Mouse (Mus musculus) natural killer cell, adult 2 months (primary cell): ENCODE measurements around the gene Gm20388.

Experiments
- DNase-seq, 2 experiments: peaks; one replicate each; pipeline ENCODE4 v3.0.0; 2022; ENCODE audit warnings: low spot score in 2 of 2

The Gm20388 gene

DNA sequence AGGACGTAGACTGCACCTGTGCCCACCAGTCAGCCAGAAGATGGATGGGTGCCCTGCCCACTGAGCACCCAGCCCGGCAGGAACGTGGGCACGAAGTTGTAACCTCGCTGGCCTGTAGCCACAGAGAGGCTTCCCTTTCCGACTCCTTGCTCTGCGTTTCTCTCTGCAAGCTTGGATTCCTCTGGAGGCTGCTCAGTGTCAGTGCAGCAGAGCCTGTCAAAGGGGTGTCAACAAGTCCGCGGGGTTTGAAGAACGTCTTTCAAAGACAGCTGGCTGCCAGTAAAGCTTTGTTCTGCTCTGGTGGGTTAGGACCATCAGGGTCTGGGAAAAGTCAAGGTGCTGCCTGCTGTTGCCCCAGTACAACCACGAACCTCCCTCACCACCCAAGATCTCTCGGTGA is 1160.8 kb downstream of the Gm20388 start:
- no peak for DNase-seq

DNA sequence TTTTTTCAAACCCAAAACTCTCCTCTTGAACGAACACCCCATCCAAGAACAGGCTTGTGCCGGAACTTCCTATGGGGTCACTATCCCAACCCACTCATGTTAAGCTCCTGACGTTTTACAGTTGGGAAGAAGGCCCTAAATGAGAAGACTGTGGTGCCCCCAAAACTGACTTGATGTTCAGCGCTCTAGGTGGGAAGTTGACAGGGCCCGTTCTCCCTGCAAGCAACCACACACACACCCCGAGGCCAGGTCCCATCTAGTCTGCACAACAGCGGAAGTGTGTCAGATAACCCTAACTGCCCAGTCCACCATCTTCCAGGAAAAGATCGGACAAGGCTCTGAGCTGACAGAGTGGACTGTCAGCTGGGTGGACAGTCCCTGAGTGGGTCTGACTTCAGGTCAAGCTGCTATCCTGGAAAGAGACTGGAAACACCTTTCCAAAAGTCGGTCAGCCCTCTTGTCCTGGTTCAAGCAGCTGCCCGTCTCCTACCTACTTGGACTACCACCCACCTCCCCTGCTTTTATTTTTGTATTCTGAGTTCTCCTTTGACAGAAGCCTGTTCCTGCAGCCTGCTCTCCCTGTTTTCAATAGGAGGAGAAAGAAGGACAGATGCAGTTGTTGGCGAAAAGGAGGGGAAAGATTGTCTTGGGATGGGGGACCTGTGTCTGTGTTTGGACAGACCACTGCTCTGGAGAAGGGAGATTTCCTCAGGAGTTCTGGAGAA is 1161.9 kb downstream of the Gm20388 start:
- DNase-seq: no peak

DNA sequence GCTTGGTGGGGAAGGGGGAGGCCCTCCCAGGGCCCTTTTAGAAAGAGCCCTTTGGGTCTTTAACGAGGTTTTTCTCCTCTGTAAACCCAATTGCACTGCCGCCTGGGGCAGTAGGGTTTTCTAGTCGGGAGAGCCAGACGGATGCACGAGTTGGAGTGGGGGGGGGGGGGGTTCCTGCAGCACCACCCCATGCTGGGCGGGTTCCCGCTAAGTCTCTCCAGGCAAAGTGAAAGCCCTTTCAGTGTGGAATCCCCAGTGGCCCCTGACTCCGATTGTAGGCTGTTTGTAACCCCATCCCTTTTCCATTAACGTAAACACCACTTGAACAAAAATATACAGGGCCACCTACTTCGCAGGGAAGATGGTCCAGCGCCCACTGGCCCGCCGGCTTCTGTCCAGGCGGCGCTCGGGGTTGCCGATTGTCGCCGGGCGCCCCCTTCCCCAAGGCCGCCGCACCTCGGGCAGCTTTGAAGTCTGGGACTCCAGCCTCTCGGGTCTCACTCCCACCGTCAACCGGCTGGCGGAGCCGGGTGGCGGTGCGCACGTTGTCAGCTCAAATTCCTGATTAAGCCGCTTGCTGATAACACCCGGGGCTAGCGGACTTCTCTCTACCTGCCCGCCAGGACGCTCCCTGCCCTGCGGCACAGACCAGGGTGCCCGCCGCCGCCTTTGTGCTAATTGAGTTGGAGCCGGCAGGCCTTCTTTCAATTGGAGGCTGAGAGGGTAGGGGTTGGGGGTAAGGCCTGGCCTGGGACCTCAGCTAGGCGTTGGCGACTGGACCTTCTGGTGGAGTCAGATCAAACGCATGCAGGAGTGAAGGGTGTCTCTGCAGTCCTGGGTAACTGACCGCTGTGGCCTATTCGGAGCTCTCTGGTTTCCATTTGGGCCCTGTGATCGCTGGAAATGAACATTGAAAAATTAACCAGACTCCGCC is 1162.8 kb downstream of the Gm20388 start:
- no peak for DNase-seq

DNA sequence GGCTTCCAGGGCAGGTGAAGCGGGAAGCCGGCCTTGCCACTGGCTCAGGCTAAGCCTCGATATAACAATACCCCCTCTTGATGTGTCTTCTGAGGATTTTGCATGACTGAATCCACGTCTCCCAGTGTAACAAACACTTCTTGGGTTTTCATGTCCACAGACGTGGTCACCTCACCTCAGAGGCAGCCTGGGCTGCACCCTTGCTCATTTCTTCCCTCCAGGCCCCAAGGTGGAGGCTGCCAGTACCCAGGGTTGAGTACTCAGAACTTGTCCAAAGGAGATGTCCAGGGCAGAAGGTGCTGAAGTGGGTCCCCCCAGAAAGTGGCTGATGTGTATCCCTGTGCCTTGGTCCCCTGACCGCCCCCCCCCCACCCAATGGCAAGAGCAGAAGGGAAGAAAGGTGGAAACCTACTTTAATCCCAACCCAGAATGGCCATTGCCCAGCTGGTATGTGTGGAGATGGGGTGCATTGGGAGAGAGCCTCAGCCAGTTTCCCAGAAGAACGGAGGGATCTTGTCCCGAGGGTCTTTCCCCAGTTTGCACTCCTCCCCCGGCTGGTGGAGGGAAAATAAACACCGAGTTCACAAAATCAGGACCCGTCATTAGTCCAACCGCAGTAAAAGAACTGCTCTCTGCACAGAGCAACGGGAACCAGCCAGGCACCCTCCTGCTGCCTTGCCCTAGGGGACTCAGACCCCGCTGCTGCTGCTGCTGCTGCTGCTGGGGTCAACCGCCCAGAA is 1163.6 kb downstream of the Gm20388 start:
- DNase-seq: no peak

- DNase-seq: no peak
These were observed 1164.2 kb downstream of the Gm20388 start for GRCm38 (mm10) chr8:121074848-121075145.

DNA sequence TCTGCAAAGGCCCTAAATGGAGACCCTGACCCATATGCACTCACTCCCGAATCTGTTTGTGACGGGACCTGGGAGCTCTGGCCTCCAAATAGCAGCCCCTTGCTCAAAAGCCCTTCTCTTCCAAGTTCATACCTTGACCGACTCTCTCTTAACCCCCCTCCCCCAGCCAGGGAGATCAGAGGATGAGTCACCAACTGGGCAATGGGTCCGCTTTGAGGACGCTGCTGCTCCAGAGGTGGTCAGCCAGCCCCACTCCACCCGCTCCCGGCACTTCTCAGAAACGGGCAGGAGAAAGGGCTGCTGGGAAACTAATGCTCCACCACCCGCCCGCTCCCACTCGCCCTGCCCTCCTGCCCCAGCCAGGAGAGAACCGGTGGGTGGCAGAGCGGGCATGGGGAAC is 1165.3 kb downstream of the Gm20388 start:
- DNase-seq: no peak

DNA sequence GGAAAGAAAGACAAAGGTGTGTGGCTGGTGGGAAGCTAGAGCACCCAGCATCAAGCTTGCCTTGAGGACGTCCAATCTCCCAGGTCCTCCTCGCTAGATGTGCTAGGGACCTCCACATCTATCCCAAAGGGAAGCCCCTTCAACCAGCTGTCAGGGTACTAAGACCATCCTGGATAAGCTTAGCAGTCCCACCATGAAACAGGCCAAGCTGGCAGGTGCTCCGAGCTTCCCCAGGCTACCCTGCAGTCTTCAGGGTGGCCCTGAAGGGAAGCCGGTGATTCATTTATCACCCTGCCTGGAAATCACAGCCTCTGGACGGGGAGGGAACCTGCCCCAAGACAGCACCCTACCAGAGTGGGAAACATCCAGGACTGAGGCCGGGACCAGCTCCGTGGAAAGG is 1165.9 kb downstream of the Gm20388 start:
- DNase-seq: no peak

DNA sequence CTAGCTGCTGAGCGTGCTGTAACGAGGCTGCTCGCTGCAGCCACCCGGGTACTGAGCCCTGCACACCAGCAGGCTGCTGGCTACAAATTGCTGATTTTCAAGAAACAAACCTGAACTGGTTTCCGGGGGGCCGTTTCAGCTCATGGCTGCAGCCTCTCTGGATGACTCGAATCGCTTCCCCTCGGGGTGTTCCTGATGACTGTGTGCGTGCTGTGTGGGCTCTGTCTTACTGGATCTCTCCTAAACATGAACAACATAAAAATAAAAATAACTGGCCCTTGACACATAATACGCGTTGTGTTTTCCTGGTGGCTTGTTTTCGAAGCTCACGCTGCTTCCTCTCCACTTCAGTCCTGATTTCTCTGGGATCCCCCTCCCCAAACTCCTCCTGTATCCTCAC is 1168.1 kb downstream of the Gm20388 start:
- DNase-seq: no peak

GRCm38 (mm10) chr8:121079201-121079600 is 1168.6 kb downstream of the Gm20388 start:
- DNase-seq: no peak

- DNase-seq: no peak
These were observed 1169.3 kb downstream of the Gm20388 start for GRCm38 (mm10) chr8:121079944-121080343.

GRCm38 (mm10) chr8:121080361-121081090 is 1169.9 kb downstream of the Gm20388 start:
- DNase-seq: no peak

GRCm38 (mm10) chr8:121081398-121081797 is 1170.8 kb downstream of the Gm20388 start:
- no peak for DNase-seq

GRCm38 (mm10) chr8:121082218-121083092 is 1171.8 kb downstream of the Gm20388 start:
- no peak for DNase-seq

DNA sequence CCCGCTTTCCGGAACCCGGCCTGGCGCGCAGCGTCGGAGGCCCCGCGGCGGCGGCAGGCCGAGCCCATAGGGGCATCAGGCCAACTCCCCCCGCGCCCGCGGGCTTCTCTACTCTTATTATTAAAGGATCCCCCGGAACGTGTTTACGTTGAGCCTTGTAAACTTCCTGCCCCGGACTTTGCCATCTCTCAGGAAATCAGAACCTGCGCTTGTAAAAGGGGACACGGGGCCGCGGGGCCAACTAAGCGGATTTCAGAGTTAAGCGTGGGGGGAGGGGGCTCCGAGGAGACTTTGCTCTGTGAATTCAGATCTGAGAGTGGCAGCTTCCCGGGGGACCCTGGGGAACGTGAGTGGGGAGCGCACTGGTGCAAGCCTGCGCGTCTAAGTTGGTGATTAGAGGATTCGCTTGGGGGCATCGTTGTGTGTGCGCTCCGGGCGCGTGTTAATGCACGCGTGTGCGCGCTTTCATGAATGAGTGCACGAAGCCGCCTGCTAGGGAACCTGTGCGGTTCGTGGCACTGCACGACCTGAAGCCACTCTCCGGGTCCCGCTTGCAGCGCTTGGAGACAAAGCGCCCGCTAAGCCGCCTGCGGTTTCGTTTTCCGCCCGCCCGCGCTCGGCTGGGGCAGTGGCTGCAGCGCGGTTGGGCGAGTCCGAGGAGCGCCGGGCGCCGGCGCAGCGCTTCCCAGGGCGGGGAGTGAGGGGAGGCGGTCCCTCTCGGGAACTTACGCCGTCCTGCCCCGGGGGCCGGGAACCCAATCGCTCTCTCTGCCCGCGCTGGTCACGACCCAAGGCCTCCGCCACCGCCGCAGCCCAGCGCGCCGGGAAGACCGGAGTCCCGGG is 1172.7 kb downstream of the Gm20388 start:
- no peak for DNase-seq

GRCm38 (mm10) chr8:121083936-121084209 is 1173.2 kb downstream of the Gm20388 start:
- DNase-seq: no peak

DNA sequence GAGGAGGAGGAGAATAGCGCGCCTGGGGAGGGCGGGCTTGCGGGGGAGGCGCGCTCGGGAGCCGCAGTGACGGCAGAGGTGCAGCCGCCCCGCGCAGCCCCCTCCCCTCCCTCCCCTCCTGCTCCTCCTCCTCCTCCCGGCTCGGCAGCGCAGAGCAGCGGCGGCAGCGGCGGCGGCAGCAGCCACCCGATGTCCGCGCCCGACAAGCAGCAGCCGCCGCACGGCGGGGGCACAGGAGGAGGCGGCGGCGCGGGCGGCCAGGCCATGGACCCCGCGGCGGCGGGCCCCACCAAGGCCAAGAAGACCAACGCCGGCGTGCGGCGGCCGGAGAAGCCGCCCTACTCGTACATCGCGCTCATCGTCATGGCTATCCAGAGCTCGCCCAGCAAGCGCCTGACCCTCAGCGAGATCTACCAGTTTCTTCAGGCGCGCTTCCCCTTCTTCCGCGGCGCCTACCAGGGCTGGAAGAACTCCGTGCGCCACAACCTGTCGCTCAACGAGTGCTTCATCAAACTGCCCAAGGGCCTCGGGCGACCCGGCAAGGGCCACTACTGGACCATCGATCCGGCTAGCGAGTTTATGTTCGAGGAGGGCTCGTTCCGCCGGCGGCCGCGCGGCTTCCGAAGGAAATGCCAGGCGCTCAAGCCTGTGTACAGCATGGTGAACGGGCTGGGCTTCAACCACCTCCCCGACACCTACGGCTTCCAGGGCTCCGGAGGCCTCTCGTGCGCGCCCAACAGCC is 1173.7 kb downstream of the Gm20388 start, which contains the start of gene Foxf1:
Gene Foxf1 (plus strand): TSS at position 177 of the 742 bp plus-strand sequence.
- DNase-seq: no peak

DNA sequence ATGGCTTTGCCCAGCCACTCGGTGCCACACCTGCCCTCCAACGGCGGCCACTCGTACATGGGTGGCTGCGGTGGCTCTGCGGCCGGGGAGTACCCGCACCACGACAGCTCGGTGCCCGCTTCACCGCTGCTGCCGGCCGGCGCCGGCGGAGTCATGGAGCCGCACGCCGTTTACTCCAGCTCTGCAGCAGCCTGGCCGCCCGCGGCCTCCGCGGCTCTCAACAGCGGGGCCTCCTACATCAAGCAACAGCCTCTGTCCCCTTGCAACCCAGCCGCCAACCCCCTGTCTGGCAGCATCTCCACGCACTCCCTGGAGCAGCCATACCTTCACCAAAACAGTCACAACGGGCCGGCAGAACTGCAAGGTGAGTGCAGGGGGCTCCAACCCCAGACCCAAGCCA is 1174.4 kb downstream of the Gm20388 start:
- DNase-seq: no peak

DNA sequence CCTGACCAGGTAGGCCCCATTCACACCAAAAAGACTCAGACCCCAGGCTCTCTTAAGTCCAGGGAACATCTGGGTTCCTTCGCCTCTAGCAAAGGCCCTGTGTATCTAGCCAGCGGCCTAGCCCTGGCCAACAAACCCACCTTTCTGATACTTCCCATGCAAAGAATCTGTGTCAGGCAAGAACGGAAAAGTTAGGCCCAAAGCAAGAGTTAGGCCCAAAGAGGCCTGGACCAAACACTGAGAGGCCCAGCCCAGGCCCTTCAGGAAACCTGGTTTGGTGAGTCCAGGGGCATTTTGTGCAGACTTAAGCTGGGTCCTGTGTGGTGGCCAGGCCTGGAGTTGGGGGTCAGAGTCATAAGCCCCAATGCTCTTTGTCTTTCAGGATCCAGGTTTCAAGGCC is 1174.9 kb downstream of the Gm20388 start:
- no peak for DNase-seq
